Mouse (Mus musculus) C2C12 (cell line): Measurements from ENCODE around the gene Wdr63.

ENCODE experiments used
- CEBPB ChIP-seq: IDR thresholded peaks from one replicate; pipeline ENCODE4 v1.6.1; 2011; ENCODE audit warnings: low read depth, mild to moderate bottlenecking, control low read depth, moderate library complexity
- CTCF ChIP-seq: IDR thresholded peaks from one replicate; pipeline ENCODE4 v1.5.1; 2011; ENCODE audit not compliant: control insufficient read depth, insufficient read depth, insufficient read length

DNA sequence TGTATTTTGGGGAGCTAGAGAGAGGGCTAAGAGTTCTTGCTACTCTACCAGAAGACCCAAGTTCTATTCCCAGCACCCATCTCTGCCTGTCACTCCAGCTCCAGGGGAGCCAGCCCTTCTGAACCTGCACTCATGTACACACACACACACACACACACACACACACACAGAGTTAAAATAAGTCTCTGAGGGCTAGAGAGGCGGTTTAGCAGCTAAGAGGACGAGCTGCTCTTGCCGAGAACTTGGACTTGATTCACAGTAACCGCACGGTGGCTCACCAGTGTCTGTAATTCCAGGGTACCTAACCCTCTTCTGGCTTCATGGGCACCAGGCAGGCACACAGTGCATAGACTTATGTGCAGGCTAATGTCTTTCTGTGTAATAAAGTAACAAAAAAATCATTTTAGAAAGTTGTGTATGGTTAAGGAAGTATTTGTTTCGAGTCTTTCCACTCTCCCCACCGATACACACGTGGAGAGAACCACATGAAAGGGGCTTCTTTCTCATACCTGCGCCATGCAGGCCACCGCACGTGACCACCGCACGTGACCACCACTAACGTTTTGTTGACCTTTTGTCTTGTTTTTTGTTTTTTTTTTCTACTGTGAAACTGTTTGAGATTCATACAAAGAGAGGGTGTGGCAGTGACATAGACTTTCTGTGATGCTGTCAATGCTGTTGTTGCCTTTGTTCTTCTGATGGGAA, 103.4 kb downstream of the Wdr63 start:
- TF ChIP-seq CTCF (no peak), CEBPB (no peak)
